Mouse (Mus musculus) WW6 (cell line): Measurements from ENCODE around the gene Vmn2r16.

Source experiments
- DNase-seq: peaks from one replicate; pipeline ENCODE4 v3.0.0-alpha.2; 2013; ENCODE audit warnings: low read depth, low spot score

Vmn2r16 gene

DNA sequence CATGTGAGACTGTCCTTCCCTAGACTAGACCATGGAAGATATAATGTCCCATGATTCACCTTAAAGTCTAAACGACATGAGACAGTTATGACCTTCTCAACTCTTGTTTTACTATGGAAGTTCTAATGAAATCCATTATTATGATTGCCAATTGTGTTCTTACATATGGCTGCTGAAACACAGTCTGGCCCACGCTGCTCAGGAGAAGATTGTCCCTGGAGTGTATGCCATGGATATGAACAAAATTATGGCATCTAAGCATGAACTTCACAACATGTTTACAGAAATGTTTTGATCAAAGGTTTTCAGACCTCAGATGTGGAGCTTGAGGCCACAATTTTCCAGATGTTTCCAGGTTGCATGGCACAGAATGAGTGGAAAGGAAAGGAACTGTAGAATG lies at the start of gene Vmn2r16:
TSS of gene Vmn2r16 (plus strand) at position 301 of the 400 bp plus-strand sequence.
- no peak for DNase-seq

DNA sequence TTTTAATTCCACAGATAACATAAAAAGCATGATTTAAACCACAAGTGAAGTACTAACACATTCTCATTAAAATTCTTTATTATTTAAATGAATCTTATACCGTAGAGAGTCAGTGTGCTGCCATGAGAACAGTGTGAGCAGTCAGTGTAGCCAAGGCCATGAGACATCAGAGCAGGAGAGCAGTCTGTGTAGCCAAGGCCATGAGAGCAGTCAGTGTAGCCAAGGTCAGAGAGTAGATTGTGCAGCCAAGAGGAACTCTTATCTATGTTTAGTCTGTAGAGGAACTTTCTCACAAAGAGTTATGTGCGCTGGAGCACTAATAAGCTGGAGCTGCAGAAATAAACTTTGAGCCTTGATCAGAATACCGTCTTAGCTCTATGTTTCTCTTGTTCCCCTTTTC lies 35.3 kb upstream of the Vmn2r16 start:
- DNase-seq: no peak

DNA sequence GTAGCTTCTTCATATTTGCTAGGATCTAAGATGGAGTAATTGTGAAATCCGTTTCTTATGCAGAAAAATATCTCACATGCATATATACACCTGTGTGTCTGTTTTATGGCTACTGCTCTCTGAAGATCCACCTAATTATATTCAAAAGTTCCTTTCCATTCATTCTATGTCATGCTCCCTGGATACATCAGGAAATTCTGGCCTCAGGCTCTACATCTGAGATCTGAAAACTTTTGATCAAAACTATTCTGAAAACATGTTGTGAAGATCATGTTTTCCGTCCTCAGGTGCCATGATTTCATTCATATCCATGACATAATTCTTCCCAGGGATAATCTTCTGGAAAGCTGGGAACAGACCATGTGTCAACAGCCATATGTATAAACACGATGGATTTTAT lies 32.4 kb upstream of the Vmn2r16 start, which contains the start of gene Vmn2r15:
TSS of gene Vmn2r15 (minus strand) at position 101 of the 400 bp plus-strand sequence.
- no peak for DNase-seq

DNA sequence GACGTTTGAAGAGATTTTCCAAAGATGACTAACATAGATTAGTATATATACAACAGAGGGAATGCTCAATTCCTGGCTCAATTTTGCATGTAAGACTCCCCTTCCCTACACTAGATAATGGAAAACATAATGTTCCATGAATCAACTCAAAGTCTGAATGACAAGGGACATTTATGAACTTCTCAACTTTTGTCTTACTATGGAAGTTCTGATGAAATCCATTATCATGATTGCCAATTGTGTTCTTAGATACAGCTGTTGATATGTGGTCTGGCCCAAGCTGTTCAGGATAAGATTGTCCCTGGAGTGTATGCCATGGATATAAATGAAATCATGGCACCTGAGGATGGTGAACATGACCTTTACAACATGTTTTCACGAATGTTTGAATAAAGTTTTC lies 89.4 kb downstream of the Vmn2r16 start, which contains the start of gene Vmn2r17:
TSS of gene Vmn2r17 (plus strand) at position 301 of the 400 bp plus-strand sequence.
- DNase-seq: no peak
